Mouse (Mus musculus) liver, postnatal 0 days (tissue): ENCODE data around the gene Olfr1314. TPM values are rescaled to one million over a fixed set of nuclear protein-coding genes. Genes with fewer than 3 reads are reported as not detected.

Experiments used
- ATAC-seq: fragments of 200-750 bp; cut with Nextera tagmentation; 2 replicates; pipeline ENCODE4 v1.8.0; 2017; ENCODE audit warnings: mild to moderate bottlenecking, moderate library complexity
- DNase-seq: peaks from one replicate; pipeline ENCODE4 v3.0.0-alpha.2; 2016
- H3K27ac ChIP-seq: fragments of 300-500 bp; sonication (generic); 2 replicates; pipeline ENCODE4 v1.5.1; 2014; ENCODE audit warnings: antibody characterized with exemption, moderate library complexity, mild to moderate bottlenecking, low read depth
- H3K27me3 ChIP-seq: fragments of 300-500 bp; sonication (generic); 2 replicates; pipeline ENCODE4 v1.6.1; 2014; ENCODE audit warnings: low read length, control low read depth, mixed read lengths; ENCODE audit not compliant: insufficient read depth
- H3K36me3 ChIP-seq: fragments of 300-500 bp; sonication (generic); replicated peaks from 2 replicates; pipeline ENCODE4 v1.6.1; 2014; ENCODE audit warnings: mild to moderate bottlenecking, control low read depth, low read length, moderate library complexity, mixed read lengths; ENCODE audit not compliant: insufficient read depth
- H3K4me1 ChIP-seq: fragments of 300-500 bp; sonication (generic); 2 replicates; pipeline ENCODE4 v1.6.1; 2014; ENCODE audit warnings: antibody characterized with exemption, mild to moderate bottlenecking, control low read depth; ENCODE audit not compliant: insufficient read depth
- H3K4me2 ChIP-seq: fragments of 300-500 bp; sonication (generic); 2 replicates; pipeline ENCODE4 v1.6.1; 2014; ENCODE audit warnings: low read depth, mild to moderate bottlenecking, low read length, moderate library complexity, mixed read lengths
- H3K4me3 ChIP-seq: fragments of 300-500 bp; sonication (generic); 2 replicates; pipeline ENCODE4 v1.5.1; 2014; ENCODE audit warnings: low read depth, low read length
- H3K9ac ChIP-seq: fragments of 300-500 bp; sonication (generic); replicated peaks from 2 replicates; pipeline ENCODE4 v1.6.1; 2014; ENCODE audit warnings: mild to moderate bottlenecking, moderate library complexity
- H3K9me3 ChIP-seq: fragments of 300-500 bp; sonication (generic); 2 replicates; pipeline ENCODE4 v1.6.1; 2016; ENCODE audit warnings: mild to moderate bottlenecking, control low read depth, low read length, mixed read lengths
- CTCF ChIP-seq: sonication (generic); IDR thresholded peaks from 2 replicates; pipeline ENCODE4 v1.5.1; 2016; ENCODE audit warnings: antibody characterized with exemption, low read depth
- EP300 ChIP-seq: IDR thresholded peaks from 2 replicates; pipeline ENCODE4 v1.6.1; 2016; ENCODE audit warnings: antibody characterized with exemption, low read depth, mild to moderate bottlenecking
- WGBS: fragments of 180-500 bp; shearing (Covaris S2); extraction: QIAGEN DNeasy Blood & Tissue Kit; methylation state at CpG from one replicate; pipeline ENCODE4 v1.1.7; 2014; ENCODE audit not compliant: insufficient replicate concordance; 5-methylcytosine and 5-hydroxymethylcytosine counted together
- polyA plus RNA-seq: library from polyadenylated mRNA; unstranded; fragments of >200 nt; fragmentation: Nextera tagmentation; extraction: Ambion mirVana; gene quantifications from 2 replicates; pipeline ENCODE4 v1.2.1, GENCODE M21; 2015

The Olfr1314 gene
- not detected in 2 replicates for polyA plus RNA-seq

DNA sequence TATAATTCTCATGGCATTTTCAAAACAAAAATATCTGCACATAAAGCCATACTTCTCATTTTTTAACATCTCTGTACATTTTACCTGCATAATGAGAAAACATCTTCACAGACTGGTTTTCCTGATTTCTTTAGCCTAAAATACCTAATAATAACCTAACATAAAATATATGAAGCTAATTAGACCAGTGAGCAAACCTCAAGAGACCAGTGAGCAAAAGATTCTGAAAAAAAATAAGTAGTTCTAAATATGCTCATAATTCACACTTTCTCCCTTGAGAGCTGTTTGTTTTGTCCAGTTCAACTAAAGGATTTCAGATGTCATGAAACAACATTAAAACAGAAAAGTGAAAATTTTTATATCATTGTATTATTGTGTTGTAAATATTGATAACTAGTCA lies at the start of gene Olfr1314:
Olfr1314 (minus strand) TSS at position 101 of the 400 bp plus-strand sequence.
- Histone ChIP-seq H3K36me3 (no peaks in the 10 kb centered on the region), H3K4me3 (no peak within 1 kb of the TSS), H3K4me1 (no peaks in the 10 kb centered on the region), H3K9ac (no peak within 1 kb of the TSS), H3K27me3 (no peaks in the 10 kb centered on the region), H3K4me2 (no peak within 1 kb of the TSS), H3K27ac (no peak within 1 kb of the TSS), H3K9me3 (no peaks in the 10 kb centered on the region)
- no peak for DNase-seq
- no peak for ATAC-seq
- TF ChIP-seq CTCF (no peak), EP300 (no peak)

DNA sequence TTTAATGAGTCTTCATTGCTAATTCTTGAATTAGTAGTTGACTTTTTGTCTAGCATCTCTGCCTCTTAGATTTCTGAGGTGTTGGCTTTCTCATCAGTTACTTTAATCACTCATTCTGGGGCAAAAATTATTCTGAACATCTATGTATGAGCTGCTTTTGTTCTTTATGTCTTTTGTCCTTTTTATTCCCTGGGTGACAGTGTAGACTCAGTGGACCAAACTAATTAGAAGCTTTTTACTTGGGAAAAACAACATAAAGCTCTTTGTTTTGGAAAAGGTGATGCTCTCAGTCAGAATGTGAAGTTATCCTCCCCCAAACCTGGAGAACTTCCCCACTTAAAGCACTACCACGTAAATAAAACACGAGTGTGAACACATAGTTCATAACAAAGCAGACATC lies 43.4 kb upstream of the Olfr1314 start, which contains the start of gene Olfr1317:
Olfr1317 (plus strand) TSS at position 301 of the 400 bp plus-strand sequence.
- no peak for ATAC-seq
- no peak within 1 kb of the TSS for H3K4me3 ChIP-seq

DNA sequence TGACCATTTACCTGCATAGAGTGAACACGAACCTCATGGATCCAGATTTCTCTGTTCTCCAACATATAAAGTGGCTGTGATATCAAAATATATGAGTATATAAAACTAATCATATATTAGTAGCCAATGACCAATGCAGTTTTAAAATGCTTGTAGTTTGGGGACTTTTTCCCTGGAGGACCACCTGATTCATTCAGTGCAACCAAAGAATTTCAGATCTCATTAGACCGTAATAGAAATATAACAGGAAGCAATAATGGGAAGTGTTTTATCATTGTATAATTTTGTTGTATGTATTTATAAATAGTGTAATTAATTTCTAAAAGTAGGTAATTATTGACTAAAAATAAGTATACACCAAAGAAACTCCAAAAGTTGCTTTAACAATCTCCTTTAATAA lies 38.3 kb upstream of the Olfr1314 start, which contains the start of gene Olfr1316:
Olfr1316 (minus strand) TSS at position 101 of the 400 bp plus-strand sequence.
- Histone ChIP-seq H3K4me2 (no peak within 1 kb of the TSS), H3K9ac (no peak within 1 kb of the TSS), H3K4me3 (no peak within 1 kb of the TSS), H3K27ac (no peak within 1 kb of the TSS), H3K4me1 (no peaks in the 10 kb centered on the region), H3K27me3 (no peaks in the 10 kb centered on the region), H3K9me3 (no peaks in the 10 kb centered on the region), H3K36me3 (no peaks in the 10 kb centered on the region)
- DNase-seq, result no peak
- no peak for ATAC-seq
- TF ChIP-seq CTCF, result no peak
- no peak for TF ChIP-seq EP300
- WGBS, result 76% methylated on average over 2 of the region's 2 CpGs

More for the DNA sequence above, 43.4 kb upstream of the Olfr1314 start, which contains the start of gene Olfr1317:
- H3K36me3 ChIP-seq, result no peaks in the 10 kb centered on the region
- H3K27ac ChIP-seq, result no peak within 1 kb of the TSS
- no peak within 1 kb of the TSS for H3K9ac ChIP-seq
- H3K27me3 ChIP-seq, result no peaks in the 10 kb centered on the region
- no peaks in the 10 kb centered on the region for H3K9me3 ChIP-seq
- H3K4me1 ChIP-seq, result no peaks in the 10 kb centered on the region
- WGBS, result 61% methylated on average over 2 of the region's 2 CpGs
- no peak within 1 kb of the TSS for H3K4me2 ChIP-seq
- TF ChIP-seq CTCF, result no peak
- no peak for TF ChIP-seq EP300
- no peak for DNase-seq

DNA sequence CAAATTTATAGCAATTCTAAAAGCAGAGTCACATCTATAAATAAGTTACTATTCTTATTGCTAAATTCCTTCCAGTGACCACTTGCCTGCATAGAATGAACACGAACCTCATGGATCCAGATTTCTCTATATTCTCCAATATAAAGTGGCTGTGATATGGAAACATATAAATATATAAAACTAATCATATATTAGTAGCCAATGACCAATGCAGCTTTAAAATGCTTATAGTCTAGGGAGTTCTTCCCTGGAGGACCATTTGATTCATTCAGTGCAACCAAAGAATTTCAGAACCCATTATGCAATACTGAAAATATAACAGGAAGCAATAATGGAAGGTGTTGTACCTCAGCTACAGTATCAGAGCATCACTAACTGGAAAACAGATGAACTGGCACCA lies 18.8 kb upstream of the Olfr1314 start, which contains the start of gene Olfr1315-ps1:
Olfr1315-ps1 (minus strand) TSS at position 101 of the 400 bp plus-strand sequence.
- Histone ChIP-seq H3K9ac (no peak within 1 kb of the TSS), H3K9me3 (no peaks in the 10 kb centered on the region), H3K27me3 (no peaks in the 10 kb centered on the region), H3K27ac (no peak within 1 kb of the TSS), H3K4me2 (no peak within 1 kb of the TSS), H3K36me3 (no peaks in the 10 kb centered on the region), H3K4me1 (no peaks in the 10 kb centered on the region), H3K4me3 (no peak within 1 kb of the TSS)
- no peak for TF ChIP-seq EP300
- no peak for TF ChIP-seq CTCF
- DNase-seq (no peak), ATAC-seq (no peak)
- 49% methylated on average over 1 of the region's 1 CpGs for WGBS

DNA sequence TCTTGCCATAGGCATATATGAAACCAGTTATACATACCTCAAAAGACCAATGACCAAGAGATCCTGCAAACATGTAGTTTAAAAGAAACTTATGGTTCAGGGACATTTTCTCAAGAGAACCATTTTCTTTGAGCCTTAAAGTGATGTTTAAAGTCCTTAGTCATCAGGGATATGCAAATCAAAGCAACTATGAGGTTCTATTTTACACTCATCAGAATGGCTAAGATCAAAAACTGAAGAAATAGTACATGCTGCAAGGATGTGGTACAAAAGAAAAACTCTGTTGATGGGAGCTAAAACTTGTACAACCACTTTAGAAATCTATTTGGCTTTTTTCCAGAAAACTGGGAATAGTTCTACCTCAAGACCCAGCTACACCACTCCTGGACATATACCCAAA lies 18.8 kb downstream of the Olfr1314 start, which contains the start of gene Olfr1313:
Olfr1313 (minus strand) TSS at position 101 of the 400 bp plus-strand sequence.
- H3K9ac ChIP-seq, result no peak within 1 kb of the TSS
- H3K36me3 ChIP-seq, result no peaks in the 10 kb centered on the region
- no peaks in the 10 kb centered on the region for H3K4me1 ChIP-seq
- H3K27ac ChIP-seq, result no peak within 1 kb of the TSS
- TF ChIP-seq CTCF (no peak), EP300 (no peak)
- ATAC-seq (no peak), DNase-seq (no peak)
- no peak within 1 kb of the TSS for H3K4me2 ChIP-seq
- H3K9me3 ChIP-seq, result no peaks in the 10 kb centered on the region
- no peak within 1 kb of the TSS for H3K4me3 ChIP-seq
- no peaks in the 10 kb centered on the region for H3K27me3 ChIP-seq

DNA sequence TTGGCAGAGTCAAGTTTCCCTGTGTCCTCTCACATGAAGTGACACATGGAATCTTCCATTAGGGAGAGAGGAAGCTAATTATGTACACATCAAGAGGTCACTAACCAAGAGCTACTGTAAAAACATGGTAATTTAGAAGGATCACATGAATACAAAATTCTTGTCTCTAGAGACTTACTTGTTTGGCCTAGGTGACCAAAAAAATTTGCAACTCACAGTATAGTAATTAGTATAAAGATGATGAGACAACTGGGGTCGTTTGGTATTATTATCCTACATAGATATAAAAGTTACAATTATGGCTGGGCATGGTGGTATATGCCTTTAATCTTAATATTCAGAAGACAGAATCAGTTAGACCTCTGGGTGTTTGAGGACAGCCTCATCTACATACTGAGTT lies 46.4 kb downstream of the Olfr1314 start, which contains the start of gene Olfr1312:
Olfr1312 (minus strand) TSS at position 101 of the 400 bp plus-strand sequence.
- H3K4me2 ChIP-seq, result no peak within 1 kb of the TSS
- no peak within 1 kb of the TSS for H3K9ac ChIP-seq
- no peaks in the 10 kb centered on the region for H3K4me1 ChIP-seq
- DNase-seq, result no peak
- H3K4me3 ChIP-seq, result no peak within 1 kb of the TSS
- H3K36me3 ChIP-seq, result no peaks in the 10 kb centered on the region
- TF ChIP-seq CTCF (no peak), EP300 (no peak)
- H3K27ac ChIP-seq, result no peak within 1 kb of the TSS
- H3K9me3 ChIP-seq, result no peaks in the 10 kb centered on the region
- 16% methylated on average over 1 of the region's 1 CpGs for WGBS
- no peaks in the 10 kb centered on the region for H3K27me3 ChIP-seq
- ATAC-seq, result no peak

Other genes with a start within 250 kb of the Olfr1314 start
- not detected in 2 replicates for gene Olfr1305, start 219.6 kb downstream of the Olfr1314 start, polyA plus RNA-seq
- gene Olfr1306, start 180.5 kb downstream of the Olfr1314 start, polyA plus RNA-seq, result not detected in 2 replicates
- not detected in 2 replicates for gene Olfr1307, start 147.3 kb downstream of the Olfr1314 start, polyA plus RNA-seq
- gene Olfr1308, start 131.8 kb downstream of the Olfr1314 start, polyA plus RNA-seq, result not detected in 2 replicates
- not detected in 2 replicates for gene Olfr1309, start 106.5 kb downstream of the Olfr1314 start, polyA plus RNA-seq
- gene Olfr1310, start 84.1 kb downstream of the Olfr1314 start, polyA plus RNA-seq, result not detected in 2 replicates
- gene Olfr1311, start 72.4 kb downstream of the Olfr1314 start, polyA plus RNA-seq, result not detected in 2 replicates
- gene Olfr1312, start 46.5 kb downstream of the Olfr1314 start, polyA plus RNA-seq, result not detected in 2 replicates
- gene Olfr1313, start 18.9 kb downstream of the Olfr1314 start, polyA plus RNA-seq, result not detected in 2 replicates
- not detected in 2 replicates for gene Olfr1315-ps1, start 18.7 kb upstream of the Olfr1314 start, polyA plus RNA-seq
- not detected in 2 replicates for gene Olfr1316, start 38.2 kb upstream of the Olfr1314 start, polyA plus RNA-seq
- not detected in 2 replicates for gene Olfr1317, start 43.5 kb upstream of the Olfr1314 start, polyA plus RNA-seq
- not detected in 2 replicates for gene Olfr1318, start 57.4 kb upstream of the Olfr1314 start, polyA plus RNA-seq
- 1.6 and 1.7 TPM in 2 replicates for gene Lpcat4, start 142.7 kb upstream of the Olfr1314 start, polyA plus RNA-seq
- gene Nutm1, start 162.5 kb upstream of the Olfr1314 start, polyA plus RNA-seq, result 0.02 TPM in 1 of 2 replicates, not detected in the other
- 129 TPM in 2 replicates for gene Nop10, start 165.1 kb upstream of the Olfr1314 start, polyA plus RNA-seq
- gene Slc12a6, start 169.0 kb upstream of the Olfr1314 start, polyA plus RNA-seq, result 3.7 and 4.1 TPM in 2 replicates
- gene Gm21985, start 169.5 kb upstream of the Olfr1314 start, polyA plus RNA-seq, result not detected in 2 replicates